Mouse (Mus musculus) ES-E14 (cell line): ENCODE data around the gene Kifc3.

Experiments
- CHD2 ChIP-seq: IDR thresholded peaks from 2 replicates; pipeline ENCODE4 v1.6.1; 2014; ENCODE audit warnings: mild to moderate bottlenecking, low read depth, low read length, inconsistent platforms
- HCFC1 ChIP-seq: IDR thresholded peaks from 2 replicates; pipeline ENCODE4 v1.6.1; 2012; ENCODE audit warnings: low read length, inconsistent platforms, borderline replicate concordance; ENCODE audit not compliant: insufficient read depth
- MAFK ChIP-seq: IDR thresholded peaks from 2 replicates; pipeline ENCODE4 v1.6.1; 2014; ENCODE audit warnings: mild to moderate bottlenecking, low read depth, low read length, inconsistent platforms; ENCODE audit not compliant: insufficient read depth
- ZNF384 ChIP-seq: IDR thresholded peaks from 2 replicates; pipeline ENCODE4 v1.6.1; 2012; ENCODE audit warnings: low read depth, low read length, inconsistent platforms

DNA sequence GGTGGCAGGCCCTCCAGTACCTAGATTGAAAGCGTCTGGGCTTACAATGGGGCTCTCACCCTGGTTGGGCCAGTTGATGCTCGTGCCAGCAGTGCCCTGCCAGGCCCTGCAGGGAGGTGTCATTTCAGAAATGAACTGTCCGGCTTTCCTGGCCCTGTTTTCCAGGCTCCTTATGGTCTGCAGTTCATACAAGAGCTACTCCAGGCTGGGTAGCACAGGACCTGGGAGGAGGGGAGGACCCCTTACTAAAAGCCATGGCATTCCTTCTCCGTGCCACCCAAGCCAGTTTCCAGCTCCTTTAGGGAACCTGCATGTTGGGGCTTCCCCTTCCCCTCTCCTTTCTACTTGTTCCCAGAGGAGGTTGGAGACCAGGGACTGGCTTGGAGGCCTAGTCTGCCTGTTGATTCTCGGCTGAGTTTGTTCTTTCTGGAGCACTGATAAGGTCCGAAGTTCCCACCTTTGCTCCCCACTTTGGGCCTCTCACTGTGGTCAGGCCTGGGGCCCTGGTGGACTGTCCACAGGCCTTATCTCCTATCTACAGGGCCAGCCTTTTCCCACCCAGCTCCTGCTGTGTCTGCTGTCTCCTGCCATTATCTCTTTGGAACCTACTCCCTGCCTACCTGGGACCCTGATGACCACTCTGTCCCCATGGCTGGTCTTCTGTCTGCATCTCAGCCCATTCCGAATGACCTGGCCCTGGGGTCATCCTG, 117.0 kb downstream of the Kifc3 start:
- no peak for TF ChIP-seq ZNF384
- no peak for TF ChIP-seq CHD2
- TF ChIP-seq HCFC1, result no peak
- TF ChIP-seq MAFK, result no peak
